12 mouse cellular contexts compared by ENCODE assay signal in genomic region chr15:6934564-6934980, GRCm38 (mm10). TPM values are rescaled to one million over a fixed set of nuclear protein-coding genes. Genes with fewer than 3 reads are reported as not detected.
DNase-seq lines count a peak whose midpoint lies in the region; ATAC-seq and TF ChIP-seq lines count a peak whose summit lies in the region.
"Had no signal": no experiment of that assay in that cellular context is flagged by ENCODE, and none has a peak within 500 bp of the region (broad histone marks: within the 10 kb centered on the region; RNA-seq: fewer than 3 reads in every experiment).

No protein-coding gene starts in this region.

- TF ChIP-seq CTCF in heart, postnatal 0 days (IDR thresholded peaks at IDR 0.05; ENCODE audit: low read depth): peak; percentile 16; the same call in 1 of the 2 replicates

- no peak for TF ChIP-seq EP300 in heart, postnatal 0 days (IDR thresholded peaks at IDR 0.05; ENCODE audit: low read depth)

- H3K4me1 ChIP-seq in heart, postnatal 0 days (ENCODE audit: control insufficient read depth, insufficient read depth): no peaks in the 10 kb centered on the region
- no peaks in the 10 kb centered on the region for H3K4me1 ChIP-seq in forebrain, embryonic 16.5 days (replicated peaks; ENCODE audit: control insufficient read depth, insufficient read depth, low read length)
- H3K4me1 ChIP-seq: embryonic facial prominence, embryonic 12.5 days; neural tube, embryonic 12.5 days had no signal

- no peak overlapping the region for H3K4me2 ChIP-seq in heart, postnatal 0 days (ENCODE audit: low read depth, low read length)
- H3K4me2 ChIP-seq in forebrain, embryonic 16.5 days (ENCODE audit: low read length): no peak overlapping the region
- H3K4me2 ChIP-seq: embryonic facial prominence, embryonic 12.5 days; neural tube, embryonic 12.5 days had no signal

- peak; percentile 14 for DNase-seq in gastrocnemius, postnatal 25 days
- DNase-seq in gastrocnemius, postnatal 4 days (ENCODE audit: low spot score in 2 of 2): no peak
- peak; percentile 59 for DNase-seq in heart, postnatal 0 days (ENCODE audit: low spot score)
- DNase-seq in kidney, postnatal 14 days: peak; percentile 44
- peak; percentile 72 for DNase-seq in lung, postnatal 25 days (ENCODE audit: low spot score)
- DNase-seq in embryo, embryonic 10 days (ENCODE audit: low spot score): no peak
- no peak for DNase-seq in layer of hippocampus, adult 9-11 months
- DNase-seq: layer of hippocampus, postnatal 36 days; right cerebral cortex, postnatal 25 days had no signal

- no peaks in the 10 kb centered on the region for H3K27me3 ChIP-seq in heart, postnatal 0 days (ENCODE audit: control insufficient read depth, insufficient read depth, low read length)
- H3K27me3 ChIP-seq in forebrain, embryonic 16.5 days (replicated peaks; ENCODE audit: control insufficient read depth, insufficient read depth, low read length): no peaks in the 10 kb centered on the region
- H3K27me3 ChIP-seq: embryonic facial prominence, embryonic 12.5 days; neural tube, embryonic 12.5 days had no signal

- no peak overlapping the region for H3K9ac ChIP-seq in heart, postnatal 0 days (replicated peaks; ENCODE audit: low read depth, low read length)
- H3K9ac ChIP-seq in forebrain, embryonic 16.5 days (replicated peaks; ENCODE audit: low read depth, low read length): no peak overlapping the region
- H3K9ac ChIP-seq: embryonic facial prominence, embryonic 12.5 days; neural tube, embryonic 12.5 days had no signal

- H3K9me3 ChIP-seq in heart, postnatal 0 days (replicated peaks; ENCODE audit: control insufficient read depth, low read length): no peaks in the 10 kb centered on the region
- no peaks in the 10 kb centered on the region for H3K9me3 ChIP-seq in forebrain, embryonic 16.5 days (ENCODE audit: control insufficient read depth, low read length)
- H3K9me3 ChIP-seq: embryonic facial prominence, embryonic 12.5 days; neural tube, embryonic 12.5 days had no signal

- WGBS in heart, postnatal 0 days: 53% methylated on average over 4 of the region's 4 CpGs
- 78% methylated on average over 4 of the region's 4 CpGs for WGBS in forebrain, embryonic 16.5 days

- H3K4me3 ChIP-seq in heart, postnatal 0 days (ENCODE audit: low read depth, low read length): no peak overlapping the region
- H3K4me3 ChIP-seq in forebrain, embryonic 16.5 days (replicated peaks; ENCODE audit: low read length): no peak overlapping the region
- H3K4me3 ChIP-seq: embryonic facial prominence, embryonic 12.5 days; neural tube, embryonic 12.5 days had no signal

- no peaks in the 10 kb centered on the region for H3K36me3 ChIP-seq in heart, postnatal 0 days (replicated peaks; ENCODE audit: control insufficient read depth, insufficient read depth, low read length)
- H3K36me3 ChIP-seq in forebrain, embryonic 16.5 days (ENCODE audit: control insufficient read depth, insufficient read depth): no peaks in the 10 kb centered on the region
- H3K36me3 ChIP-seq: embryonic facial prominence, embryonic 12.5 days; neural tube, embryonic 12.5 days had no signal

- peak; percentile 79 for ATAC-seq in heart, postnatal 0 days (ENCODE audit: insufficient read depth, low read depth)
- no peak for ATAC-seq in forebrain, embryonic 16.5 days

- H3K27ac ChIP-seq in heart, postnatal 0 days (ENCODE audit: low read depth): 0 out of 2 replicates have a peak overlapping the region, but pooled peaks have one; percentile 13
- no peak overlapping the region for H3K27ac ChIP-seq in forebrain, embryonic 16.5 days (ENCODE audit: low read length)
- H3K27ac ChIP-seq: embryonic facial prominence, embryonic 12.5 days; neural tube, embryonic 12.5 days had no signal

RNA-seq across cellular contexts. Expression of gene Osmr, which starts 59.8 kb away (rescaled TPM):
- total RNA-seq in gastrocnemius, postnatal 25 days (2021): 1 to 10 TPM; 3.7 to 5.4 TPM
- 1 to 10 TPM; 5.5 to 6.6 TPM for total RNA-seq in gastrocnemius, postnatal 4 days (2021)
- 5.5 and 12.4 TPM in 2 replicates for total RNA-seq in heart, postnatal 0 days (2014; rRNA removed; ENCODE audit: low replicate concordance)
- polyA plus RNA-seq in heart, postnatal 0 days (2015; fragmentation: Nextera tagmentation; extraction: Ambion mirVana): 2.5 and 2.6 TPM in 2 replicates
- polyA plus RNA-seq in forebrain, embryonic 16.5 days (2015; fragmentation: Nextera tagmentation; extraction: Ambion mirVana): 1.2 and 2.6 TPM in 2 replicates

Comparison
In these comparisons a context has a peak if more than half of its experiments do, and no peak if none do; other contexts are left out.
1. DNase-seq: peak in gastrocnemius, postnatal 25 days (single experiment), heart, postnatal 0 days (single experiment), kidney, postnatal 14 days (single experiment) and lung, postnatal 25 days (single experiment); none in gastrocnemius, postnatal 4 days (0 of 2), embryo, embryonic 10 days (single experiment) and layer of hippocampus, adult 9-11 months (single experiment).